ENCODE assay signal across 19 mouse cellular contexts in the genomic region with DNA sequence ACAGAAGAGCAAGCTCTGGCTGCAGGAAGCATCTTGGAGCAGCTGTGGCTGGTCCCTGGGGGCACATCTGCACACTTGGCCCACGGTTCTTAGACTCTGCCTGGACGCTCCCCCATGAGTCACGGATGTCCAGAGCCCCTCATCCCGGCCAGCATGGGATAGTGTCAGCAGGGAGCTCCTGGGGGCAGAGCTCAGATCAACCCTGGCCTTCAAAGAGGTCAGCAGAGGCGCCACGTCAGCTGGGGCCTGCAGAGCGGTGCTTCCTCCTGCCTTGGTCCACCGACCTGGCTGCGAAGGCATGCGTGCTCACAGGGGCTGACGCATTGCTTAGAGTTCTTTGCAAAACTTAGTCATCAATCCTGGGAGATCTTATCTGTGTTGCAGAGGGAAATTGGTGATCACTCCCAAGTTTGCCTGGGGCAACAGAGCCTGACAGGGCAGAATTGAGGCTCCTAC. TPM values are rescaled to one million over a fixed set of nuclear protein-coding genes. Genes with fewer than 3 reads are reported as not detected.
DNase-seq lines count a peak whose midpoint lies in the region; ATAC-seq and TF ChIP-seq lines count a peak whose summit lies in the region.
"Had no signal": no experiment of that assay in that cellular context is flagged by ENCODE, and none has a peak within 500 bp of the region (broad histone marks: within the 10 kb centered on the region; RNA-seq: fewer than 3 reads in every experiment).

No protein-coding gene starts in this region.

- H3K4me1 ChIP-seq in heart, postnatal 0 days (ENCODE audit: control insufficient read depth, insufficient read depth): no peaks in the 10 kb centered on the region
- H3K4me1 ChIP-seq in intestine, embryonic 15.5 days (replicated peaks): no peaks in the 10 kb centered on the region

- no peak for TF ChIP-seq EP300 in heart, postnatal 0 days (IDR thresholded peaks at IDR 0.05; ENCODE audit: low read depth)

- TF ChIP-seq CTCF in heart, postnatal 0 days (IDR thresholded peaks at IDR 0.05; ENCODE audit: low read depth): no peak

- 0 out of 2 replicates have a peak, but pooled peaks cover 2% of the 10 kb centered on the region for H3K27me3 ChIP-seq in heart, postnatal 0 days (ENCODE audit: control insufficient read depth, insufficient read depth, low read length)
- H3K27me3 ChIP-seq in intestine, embryonic 15.5 days (replicated peaks): no peaks in the 10 kb centered on the region

- no peak overlapping the region for H3K27ac ChIP-seq in heart, postnatal 0 days (ENCODE audit: low read depth)
- H3K27ac ChIP-seq in intestine, embryonic 15.5 days: no peak overlapping the region
- H3K27ac ChIP-seq: embryonic facial prominence, embryonic 10.5 days; hindbrain, embryonic 14.5 days; kidney, postnatal 0 days; left cerebral cortex, adult 2 months had no signal

- WGBS in heart, postnatal 0 days: 70% methylated on average over 11 of the region's 11 CpGs
- 60% methylated on average over 11 of the region's 11 CpGs for WGBS in intestine, embryonic 15.5 days

- DNase-seq in urinary bladder, adult 18-20 months (ENCODE audit: low spot score in 2 of 2): peak; percentile 39 to 69
- no peak for DNase-seq in urinary bladder, postnatal 4 days (ENCODE audit: low spot score in 2 of 2)
- DNase-seq in adrenal gland, postnatal 25 days: peak; percentile 68
- DNase-seq in heart, postnatal 0 days (ENCODE audit: low spot score): no peak
- DNase-seq in urinary bladder, postnatal 36 days (ENCODE audit: low spot score in 2 of 2): peak; percentile 51 to 70
- DNase-seq in right cerebral cortex, postnatal 10 days (ENCODE audit: low spot score in 2 of 2): no peak
- DNase-seq: cerebellum, adult 2 months; liver; lung, postnatal 14 days; thymus, postnatal 14 days had no signal

- H3K9ac ChIP-seq in heart, postnatal 0 days (replicated peaks; ENCODE audit: low read depth, low read length): no peak overlapping the region
- H3K9ac ChIP-seq in intestine, embryonic 15.5 days: no peak overlapping the region
- H3K9ac ChIP-seq: hindbrain, embryonic 14.5 days had no signal

- no peak overlapping the region for H3K4me3 ChIP-seq in heart, postnatal 0 days (ENCODE audit: low read depth, low read length)
- H3K4me3 ChIP-seq in intestine, embryonic 15.5 days (replicated peaks): no peak overlapping the region
- H3K4me3 ChIP-seq: embryonic facial prominence, embryonic 10.5 days; left cerebral cortex, adult 2 months had no signal

- no peaks in the 10 kb centered on the region for H3K9me3 ChIP-seq in heart, postnatal 0 days (replicated peaks; ENCODE audit: control insufficient read depth, low read length)
- H3K9me3 ChIP-seq in intestine, embryonic 15.5 days: no peaks in the 10 kb centered on the region
- H3K9me3 ChIP-seq: embryonic facial prominence, embryonic 10.5 days had no signal

- H3K36me3 ChIP-seq in heart, postnatal 0 days (replicated peaks; ENCODE audit: control insufficient read depth, insufficient read depth, low read length): no peaks in the 10 kb centered on the region
- H3K36me3 ChIP-seq in intestine, embryonic 15.5 days: no peaks in the 10 kb centered on the region
- H3K36me3 ChIP-seq: embryonic facial prominence, embryonic 10.5 days had no signal

- ATAC-seq in heart, postnatal 0 days (ENCODE audit: insufficient read depth, low read depth): peak; percentile 47; the same call in 1 of the 2 replicates
- ATAC-seq in intestine, embryonic 15.5 days: no peak
- ATAC-seq: forebrain, embryonic 16.5 days had no signal

- H3K4me2 ChIP-seq in heart, postnatal 0 days (ENCODE audit: low read depth, low read length): no peak overlapping the region
- H3K4me2 ChIP-seq in intestine, embryonic 15.5 days (replicated peaks): no peak overlapping the region
- H3K4me2 ChIP-seq: hindbrain, embryonic 14.5 days had no signal

RNA-seq across cellular contexts. Expression of a gene that starts 22.2 kb away (rescaled TPM):
- total RNA-seq in adrenal gland, postnatal 25 days (2021): not detected in 2 replicates
- not detected in 2 replicates for total RNA-seq in heart, postnatal 0 days (2014; rRNA removed; ENCODE audit: low replicate concordance)
- polyA plus RNA-seq in heart, postnatal 0 days (2015; fragmentation: Nextera tagmentation; extraction: Ambion mirVana): not detected in 2 replicates
- polyA plus RNA-seq in intestine, embryonic 15.5 days (2015; fragmentation: Nextera tagmentation; extraction: Ambion mirVana): 6.0 and 11.0 TPM in 2 replicates
- total RNA-seq: adrenal gland, adult 18-20 months; ES-E14; left cerebral cortex, adult 2 months had no signal
- polyA plus RNA-seq: cerebellum, adult 2 months; forebrain, embryonic 16.5 days; hindbrain, embryonic 14.5 days; kidney, postnatal 0 days; spleen, adult 2 months had no signal

RNA-seq across cellular contexts. Expression of a gene that starts 47.7 kb away (rescaled TPM):
- 41.4 and 59.6 TPM in 2 replicates for total RNA-seq in adrenal gland, postnatal 25 days (2021)
- 15.0 and 17.0 TPM in 2 replicates for total RNA-seq in heart, postnatal 0 days (2014; rRNA removed; ENCODE audit: low replicate concordance)
- 13.2 and 14.2 TPM in 2 replicates for polyA plus RNA-seq in heart, postnatal 0 days (2015; fragmentation: Nextera tagmentation; extraction: Ambion mirVana)
- 15.8 and 17.8 TPM in 2 replicates for polyA plus RNA-seq in intestine, embryonic 15.5 days (2015; fragmentation: Nextera tagmentation; extraction: Ambion mirVana)

Comparison
In these comparisons a context has a peak if more than half of its experiments do, and no peak if none do; other contexts are left out.
1. DNase-seq: peak in urinary bladder, adult 18-20 months (2 of 2), adrenal gland, postnatal 25 days (single experiment) and urinary bladder, postnatal 36 days (2 of 2); none in urinary bladder, postnatal 4 days (0 of 2), heart, postnatal 0 days (single experiment) and right cerebral cortex, postnatal 10 days (0 of 2).